Mouse (Mus musculus) stomach, embryonic 14.5 days (tissue): Measurements from ENCODE around the gene Peg12. TPM values are rescaled to one million over a fixed set of nuclear protein-coding genes. Genes with fewer than 3 reads are reported as not detected.

Experiments used
- ATAC-seq: fragments of 200-750 bp; cut with Nextera tagmentation; 2 replicates; pipeline ENCODE4 v1.8.0; 2017; ENCODE audit warnings: low read depth, moderate TSS enrichment; ENCODE audit not compliant: insufficient number of reproducible peaks, insufficient read depth, low FRiP score
- H3K27ac ChIP-seq: fragments of 300-500 bp; sonication (generic); 2 replicates; pipeline ENCODE4 v1.5.1; 2014; ENCODE audit warnings: mild to moderate bottlenecking, low read length, moderate library complexity, mixed read lengths
- H3K27me3 ChIP-seq: fragments of 300-500 bp; sonication (generic); 2 replicates; pipeline ENCODE4 v1.6.1; 2014; ENCODE audit warnings: low read length, control low read depth, mixed read lengths; ENCODE audit not compliant: control insufficient read depth, insufficient read depth
- H3K36me3 ChIP-seq: fragments of 300-500 bp; sonication (generic); 2 replicates; pipeline ENCODE4 v1.6.1; 2014; ENCODE audit warnings: mild to moderate bottlenecking, control low read depth, low read length, moderate library complexity, mixed read lengths; ENCODE audit not compliant: control insufficient read depth, insufficient read depth
- H3K4me1 ChIP-seq: fragments of 300-500 bp; sonication (generic); 2 replicates; pipeline ENCODE4 v1.6.1; 2014; ENCODE audit warnings: low read length, control low read depth, mixed read lengths; ENCODE audit not compliant: control insufficient read depth, insufficient read depth
- H3K4me2 ChIP-seq: fragments of 300-500 bp; sonication (generic); replicated peaks from 2 replicates; pipeline ENCODE4 v1.6.1; 2014; ENCODE audit warnings: low read depth, low read length, control low read depth
- H3K4me3 ChIP-seq: fragments of 300-500 bp; sonication (generic); 2 replicates; pipeline ENCODE4 v1.5.1; 2014; ENCODE audit warnings: low read depth, low read length, control low read depth
- H3K9ac ChIP-seq: fragments of 300-500 bp; sonication (generic); replicated peaks from 2 replicates; pipeline ENCODE4 v1.6.1; 2014; ENCODE audit warnings: low read depth, mild to moderate bottlenecking, control low read depth, low read length, moderate library complexity, mixed read lengths
- H3K9me3 ChIP-seq: fragments of 300-500 bp; sonication (generic); 2 replicates; pipeline ENCODE4 v1.6.1; 2016; ENCODE audit warnings: low read depth, low read length, control low read depth; ENCODE audit not compliant: control insufficient read depth
- WGBS: fragments of 180-500 bp; shearing (Covaris S2); extraction: QIAGEN DNeasy Blood & Tissue Kit; methylation state at CpG from one replicate; pipeline ENCODE4 v1.1.7; 2014; 5-methylcytosine and 5-hydroxymethylcytosine counted together
- polyA plus RNA-seq: library from polyadenylated mRNA; unstranded; fragments of >200 nt; fragmentation: Nextera tagmentation; extraction: Ambion mirVana; gene quantifications from 2 replicates; pipeline ENCODE4 v1.2.1, GENCODE M21; 2014

Peg12 gene
- polyA plus RNA-seq, 1 experiment from 2014 or later, result 34.4 TPM

DNA sequence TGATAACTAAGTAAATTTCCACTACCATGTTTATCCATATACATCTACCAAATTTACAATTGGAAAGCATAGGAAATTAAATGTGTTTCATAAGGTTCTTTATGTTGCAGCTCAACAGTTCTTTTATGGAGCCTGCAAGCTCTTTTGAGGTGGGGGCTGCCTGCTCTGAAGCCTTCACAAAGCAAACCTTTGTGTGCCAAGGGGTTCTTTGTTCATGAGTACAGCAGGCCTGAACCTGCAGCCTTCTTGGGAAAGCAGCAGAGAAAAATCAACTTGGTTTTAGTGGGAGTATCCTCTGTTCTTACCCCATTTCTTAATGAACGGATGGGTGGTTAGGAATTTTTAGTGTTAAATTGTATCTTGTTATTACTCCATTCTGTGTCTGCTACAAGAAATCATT, 49.1 kb downstream of the Peg12 start:
- Histone ChIP-seq H3K4me1 (no peaks in the 10 kb centered on the region), H3K27me3 (no peaks in the 10 kb centered on the region), H3K9me3 (no peaks in the 10 kb centered on the region), H3K4me3 (no peak overlapping the region), H3K9ac (no peak overlapping the region), H3K27ac (no peak overlapping the region), H3K36me3 (no peaks in the 10 kb centered on the region), H3K4me2 (no peak overlapping the region)
- ATAC-seq, result no peak
- WGBS, result 69% methylated on average over 1 of the region's 1 CpGs

Other genes with a start within 250 kb of the Peg12 start
- 98.1 and 101 TPM in 2 replicates for gene Ndn, start 117.9 kb downstream of the Peg12 start, polyA plus RNA-seq
- gene Magel2, start 87.5 kb downstream of the Peg12 start, polyA plus RNA-seq, result 1.9 and 2.6 TPM in 2 replicates
- gene Mkrn3, start 44.4 kb downstream of the Peg12 start, polyA plus RNA-seq, result 6.2 and 8.6 TPM in 2 replicates